Mouse (Mus musculus): Measurements from ENCODE around the gene Samd4b.
A peak's percentile ranks its signal among the peaks of the same experiment; 100 is the strongest.
"Not testable (repeated sequence)": the region's sequence is repeated elsewhere in the genome, so short reads cannot be mapped to it uniquely, and the experiment has no call there.

Samd4b gene

DNA sequence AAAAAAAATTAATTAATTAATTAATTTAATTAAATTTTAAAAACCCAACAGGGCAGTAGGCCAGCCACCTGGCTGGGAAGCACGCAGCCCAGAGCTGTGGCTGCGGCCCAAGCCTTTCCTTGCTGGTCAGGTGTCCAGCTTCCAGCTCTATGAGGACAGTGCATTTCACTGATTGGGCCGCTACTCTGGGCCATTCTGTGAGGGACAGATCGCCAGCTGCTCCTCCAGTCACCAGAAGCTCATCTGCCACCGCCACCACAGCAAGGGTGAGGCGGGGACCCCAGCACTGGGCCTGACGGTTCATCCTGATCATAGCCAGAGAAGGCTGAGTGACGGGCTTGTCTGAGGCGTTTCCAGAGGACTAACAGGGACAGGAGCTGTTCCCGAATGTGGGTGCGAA is 36.0 kb downstream of the Samd4b start:
- no peak for DNase-seq (ENCODE audit: low spot score)

GRCm38 (mm10) chr7:28560856-28561255 is 37.1 kb downstream of the Samd4b start:
- DNase-seq (ENCODE audit: low spot score), result no peak

- peak; percentile 57 for DNase-seq (ENCODE audit: low spot score)
Measured at GRCm38 (mm10) chr7:28558486-28558885, 39.5 kb downstream of the Samd4b start.

DNA sequence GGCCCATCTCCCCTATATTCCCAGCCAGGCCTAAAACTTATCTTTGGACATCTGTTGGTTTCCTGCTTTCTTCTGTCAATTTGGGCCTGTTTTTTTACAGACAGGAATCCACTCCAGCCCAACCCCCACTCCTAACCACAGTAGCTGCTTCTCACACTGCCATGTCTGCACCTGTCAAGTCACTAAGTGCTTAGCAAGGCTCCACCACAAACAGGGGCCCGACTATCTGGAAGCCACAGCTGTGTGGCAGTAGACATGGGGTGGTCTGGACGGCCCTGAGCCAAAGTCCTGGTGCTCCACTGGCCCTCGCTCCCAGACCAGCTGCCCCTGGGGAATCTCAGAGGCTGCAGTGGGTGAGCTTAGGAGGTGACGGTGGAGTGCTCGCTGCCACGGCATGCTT is 40.2 kb downstream of the Samd4b start:
- no peak for DNase-seq (ENCODE audit: low spot score)

DNA sequence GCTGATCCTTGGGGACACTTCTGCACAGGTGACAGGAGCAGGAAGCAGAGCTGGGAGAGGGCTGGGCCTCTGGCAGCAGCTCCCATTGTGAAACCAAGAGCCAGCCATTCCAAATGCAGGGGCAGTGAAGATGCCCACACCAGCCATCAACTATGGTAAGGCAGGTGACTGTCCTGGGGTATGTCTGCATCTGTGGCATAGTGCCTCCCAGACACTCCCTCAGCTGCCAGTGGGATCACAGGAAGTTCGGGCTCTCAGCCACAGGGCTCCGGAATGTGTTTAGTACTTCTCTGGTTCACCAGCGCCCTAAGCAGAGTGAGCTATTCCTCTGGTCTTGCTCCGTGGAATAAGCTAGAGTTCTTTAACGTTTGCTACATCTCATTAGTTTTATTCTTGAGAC is 40.9 kb downstream of the Samd4b start:
- DNase-seq (ENCODE audit: low spot score), result no peak

DNA sequence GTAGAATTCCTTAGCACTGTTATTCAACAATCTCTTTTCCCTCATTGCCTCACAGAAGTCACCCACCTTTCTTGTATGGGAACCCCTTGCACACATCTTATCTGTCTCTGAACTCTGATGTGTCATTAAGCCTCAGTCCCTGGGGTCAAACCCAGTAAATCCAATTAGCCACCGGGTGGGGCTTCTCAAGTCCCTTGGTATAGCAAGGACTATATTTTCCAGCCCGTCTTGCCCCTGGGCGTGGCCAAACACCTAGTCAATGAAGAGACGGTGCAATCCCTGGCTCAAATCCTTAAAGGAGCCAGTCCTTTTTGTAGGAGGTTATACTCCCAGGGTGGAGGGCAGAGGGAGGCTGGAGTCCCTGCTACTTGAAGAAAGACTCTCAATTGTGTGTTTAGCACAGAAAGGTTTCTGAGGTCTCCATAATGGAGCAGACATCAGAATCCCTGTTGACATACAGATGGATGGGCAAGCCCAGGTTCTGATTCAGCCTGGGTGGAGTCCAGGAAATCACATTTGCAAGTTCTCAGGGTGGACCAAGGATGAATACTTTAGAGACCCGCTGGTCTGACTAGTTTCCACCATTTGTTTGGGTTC is 41.9 kb downstream of the Samd4b start:
- DNase-seq (ENCODE audit: low spot score), result no peak

- DNase-seq (ENCODE audit: low spot score), result no peak
Measured at GRCm38 (mm10) chr7:28553076-28553475, 44.9 kb downstream of the Samd4b start.

DNA sequence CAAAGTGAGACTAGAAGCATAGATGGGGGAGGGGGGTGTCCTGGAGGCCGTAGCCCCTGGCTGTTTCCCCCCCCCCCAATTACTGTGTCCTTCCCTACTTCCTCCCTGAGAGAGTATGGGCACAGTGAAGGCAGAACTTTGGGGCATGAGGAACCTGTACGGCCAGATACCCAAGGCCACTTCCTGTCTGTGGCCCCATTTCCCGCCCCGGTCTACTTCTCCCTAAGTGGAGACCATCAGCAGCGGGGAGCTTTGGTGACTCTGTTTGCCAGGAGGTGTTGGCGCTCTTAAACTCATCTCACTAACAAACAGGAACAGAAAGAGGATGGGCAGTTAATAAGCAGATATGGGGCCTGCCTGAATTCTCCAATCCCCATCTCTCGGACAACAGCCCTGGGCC is 50.3 kb downstream of the Samd4b start:
- DNase-seq (ENCODE audit: low spot score), result no peak

DNA sequence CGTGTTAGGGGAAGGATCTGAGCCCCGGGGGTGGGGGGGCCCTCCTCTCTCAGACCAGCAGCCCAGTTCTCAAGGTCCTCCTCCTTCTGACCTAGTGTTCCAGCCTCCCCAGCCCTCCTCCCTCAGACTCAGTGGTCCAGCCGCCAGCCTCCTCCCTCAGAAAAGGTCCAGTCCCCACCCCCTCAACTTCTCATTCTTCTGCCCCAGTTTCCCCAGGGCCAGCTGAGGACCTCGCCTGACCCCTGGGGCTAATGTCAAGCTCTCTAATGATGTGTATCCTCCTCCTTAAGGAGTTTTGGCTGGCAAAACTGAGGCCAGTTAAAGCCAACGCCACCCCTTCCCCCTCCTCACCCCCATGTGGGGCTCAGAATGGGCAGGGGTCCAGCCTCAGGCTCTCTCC is 50.8 kb downstream of the Samd4b start, which contains the start of gene Nccrp1:
TSS of gene Nccrp1 (minus strand) at position 101 of the 400 bp plus-strand sequence.
- no peak for DNase-seq (ENCODE audit: low spot score)

GRCm38 (mm10) chr7:28546649-28547048 is 51.3 kb downstream of the Samd4b start:
- DNase-seq (ENCODE audit: low spot score), result no peak

- no peak for DNase-seq (ENCODE audit: low spot score)
Measured at GRCm38 (mm10) chr7:28545891-28546210, 52.1 kb downstream of the Samd4b start.

DNA sequence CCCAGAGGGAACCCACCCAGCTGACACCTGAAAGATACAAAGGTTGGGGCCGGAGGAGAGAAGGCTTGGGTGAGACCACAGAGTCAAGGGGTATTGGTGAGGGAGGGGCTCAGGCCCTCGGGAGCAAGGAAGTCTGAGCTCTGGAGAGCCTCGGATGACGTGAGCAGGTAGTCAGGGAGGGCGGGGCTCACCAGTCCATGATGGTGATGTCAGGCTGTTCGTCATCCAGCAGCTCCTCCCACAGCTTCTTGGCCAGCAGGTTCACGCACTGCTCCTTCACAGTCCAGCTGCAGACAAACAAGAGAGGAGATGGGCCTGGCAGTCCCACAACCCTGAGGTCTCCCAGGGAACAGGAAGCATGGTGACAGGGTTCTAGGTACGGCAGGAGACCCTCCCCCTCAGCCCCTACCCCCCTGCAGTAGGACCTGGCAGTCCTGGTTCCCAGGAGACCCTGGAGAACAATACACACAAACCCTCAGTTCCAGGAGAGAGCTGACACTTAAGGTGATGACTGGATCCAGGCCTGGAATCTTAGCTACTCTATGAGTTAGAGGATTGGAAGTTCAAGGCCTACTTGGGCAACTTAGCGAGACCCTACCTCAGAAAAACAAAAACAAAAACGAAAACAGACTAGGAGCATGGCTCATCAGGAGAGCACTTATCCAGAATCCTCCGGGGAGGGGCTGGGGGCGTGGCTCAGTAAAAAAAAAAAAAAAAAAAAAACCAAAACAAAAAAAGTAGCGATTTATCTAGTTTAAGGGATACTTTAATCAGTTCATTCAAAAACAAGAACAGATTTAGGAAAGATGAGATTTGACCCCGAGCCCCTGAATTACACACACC is 52.7 kb downstream of the Samd4b start:
- DNase-seq (ENCODE audit: low spot score), result no peak

DNA sequence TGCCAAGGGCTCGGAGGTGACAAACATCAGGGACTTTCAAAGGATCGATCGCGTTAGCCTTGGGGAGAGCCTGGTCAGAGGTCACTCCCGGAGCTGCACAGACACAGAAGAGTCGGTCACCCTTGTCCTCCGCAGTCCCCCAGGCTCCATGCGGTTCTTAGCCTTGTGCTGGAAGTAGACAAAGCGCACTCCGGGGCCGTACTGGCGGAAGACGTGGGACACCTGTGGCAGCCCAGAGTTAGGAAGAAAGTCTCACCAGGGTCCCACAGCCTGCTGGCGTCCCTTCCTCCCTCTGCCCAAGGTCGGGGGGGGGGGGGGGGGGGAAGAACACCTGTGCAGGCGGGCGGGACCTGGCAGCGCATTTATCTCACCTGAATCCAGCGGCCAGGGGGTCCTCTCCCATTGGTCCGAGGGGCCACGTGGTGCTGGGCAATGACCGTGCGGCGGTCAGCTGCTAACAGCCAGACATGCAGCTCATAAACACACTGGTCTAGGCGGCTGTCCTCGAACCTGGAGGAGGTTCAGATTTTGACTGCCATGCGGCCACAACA is 53.8 kb downstream of the Samd4b start:
- no peak for DNase-seq (ENCODE audit: low spot score)

- no peak for DNase-seq (ENCODE audit: low spot score)
Measured at GRCm38 (mm10) chr7:28540526-28540925, 57.4 kb downstream of the Samd4b start, which contains the start of gene Sycn. Gene Sycn, plus strand, starts transcription at chr7:28540885.

GRCm38 (mm10) chr7:28538886-28539285 is 59.1 kb downstream of the Samd4b start:
- DNase-seq (ENCODE audit: low spot score), result not testable (repeated sequence)

DNA sequence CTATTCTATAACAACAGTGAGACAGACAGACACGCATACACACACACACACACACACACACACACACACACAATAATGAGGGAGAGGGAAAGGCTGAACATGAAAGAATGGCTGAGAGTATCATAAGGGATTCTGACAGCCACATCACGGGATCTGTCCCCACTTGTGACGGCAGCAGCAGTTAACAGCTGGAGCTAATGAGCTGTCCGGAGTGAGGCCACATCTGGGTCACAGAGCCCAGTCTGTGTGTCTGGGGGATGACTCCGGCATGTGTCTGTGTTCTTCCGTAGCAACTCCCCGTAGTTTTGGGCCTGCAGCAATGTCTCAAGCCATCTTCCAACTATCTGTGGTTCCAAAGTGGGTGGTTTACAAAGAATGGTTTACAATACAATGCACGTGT is 65.9 kb downstream of the Samd4b start:
- no peak for DNase-seq (ENCODE audit: low spot score)

- peak; percentile 79 for DNase-seq (ENCODE audit: low spot score)
Measured at GRCm38 (mm10) chr7:28527922-28528719, 69.8 kb downstream of the Samd4b start.

DNA sequence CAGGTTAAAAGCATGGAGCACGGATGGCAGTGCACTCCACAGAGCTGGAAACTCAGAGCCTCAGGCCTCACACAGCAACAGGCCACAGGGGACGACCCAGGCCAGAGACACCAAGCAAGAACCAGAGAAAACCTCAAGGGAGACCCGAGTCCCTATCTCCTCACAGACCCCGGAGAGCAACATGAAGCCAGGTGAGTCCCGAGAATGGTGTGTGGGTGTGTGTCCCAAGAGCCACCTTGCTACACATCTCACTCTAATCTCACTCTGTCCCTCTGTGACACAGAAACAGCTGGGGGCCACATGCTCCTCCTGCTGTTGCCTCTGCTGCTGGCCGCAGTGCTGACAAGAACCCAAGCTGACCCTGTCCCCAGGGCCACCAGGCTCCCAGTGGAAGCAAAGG is 75.4 kb downstream of the Samd4b start, which contains the start of gene Ifnl3:
TSS of gene Ifnl3 (plus strand) at position 301 of the 400 bp plus-strand sequence.
- not testable (repeated sequence) for DNase-seq (ENCODE audit: low spot score)

DNA sequence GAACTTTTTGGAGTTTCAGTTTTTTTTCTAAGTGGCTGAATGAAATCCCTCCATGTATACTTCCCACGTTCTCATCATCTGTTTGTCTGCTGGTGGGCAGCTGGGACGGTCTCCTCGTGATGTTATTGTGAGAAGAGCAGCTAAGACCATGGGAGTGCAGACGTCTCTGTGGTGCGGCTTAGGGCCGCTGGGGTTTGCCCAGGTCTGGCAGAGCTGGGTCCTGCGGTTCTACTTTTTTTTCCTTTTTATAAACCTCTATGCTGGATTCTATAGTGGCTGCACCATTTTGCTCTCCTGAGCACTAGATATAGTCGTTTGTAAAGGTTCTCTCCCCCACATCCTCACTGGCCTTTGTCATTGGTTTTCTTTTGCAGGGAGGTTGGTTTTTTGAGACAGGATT is 86.5 kb downstream of the Samd4b start:
- no peak for DNase-seq (ENCODE audit: low spot score)

DNA sequence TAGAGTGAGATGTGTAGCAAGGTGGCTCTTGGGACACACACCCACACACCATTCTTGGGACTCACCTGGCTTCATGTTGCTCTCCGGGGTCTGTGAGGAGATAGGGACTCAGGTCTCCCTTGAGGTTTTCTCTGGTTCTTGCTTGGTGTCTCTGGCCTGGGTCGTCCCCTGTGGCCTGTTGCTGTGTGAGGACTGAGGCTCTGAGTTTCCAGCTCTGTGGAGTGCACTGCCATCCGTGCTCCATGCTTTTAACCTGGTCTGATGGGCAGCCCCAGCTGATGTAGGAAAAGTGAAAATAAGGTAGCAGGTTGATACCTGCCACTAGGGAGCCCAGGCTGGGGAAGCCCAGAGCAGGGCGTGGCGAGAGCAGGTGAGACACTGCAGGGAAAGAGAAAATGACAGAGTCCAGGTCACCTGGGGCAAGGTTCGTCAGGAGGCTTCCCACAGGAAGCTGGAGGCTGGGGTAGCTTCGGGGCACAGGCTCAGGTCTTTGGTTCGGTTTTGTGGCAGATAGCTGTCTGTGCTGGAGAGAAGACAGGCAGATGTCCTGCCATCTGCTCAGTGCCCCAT is 87.5 kb downstream of the Samd4b start, which contains the start of gene Ifnl2:
TSS of gene Ifnl2 (minus strand) at position 51 of the 570 bp plus-strand sequence.
- DNase-seq (ENCODE audit: low spot score), result not testable (repeated sequence)

GRCm38 (mm10) chr7:28509121-28509520 is 88.8 kb downstream of the Samd4b start:
- not testable (repeated sequence) for DNase-seq (ENCODE audit: low spot score)

- peak; percentile 29 for DNase-seq (ENCODE audit: low spot score)
Measured at GRCm38 (mm10) chr7:28505585-28505984, 92.4 kb downstream of the Samd4b start.

Measured in ovary, postnatal 36 days (tissue).